Mouse (Mus musculus): ENCODE data around the gene Themis2. TPM values are rescaled to one million over a fixed set of nuclear protein-coding genes. Genes with fewer than 3 reads are reported as not detected.

The Themis2 gene
- total and polyA plus RNA-seq, 3 experiments: 9.3 to 35.7 (median 14.2) TPM

DNA sequence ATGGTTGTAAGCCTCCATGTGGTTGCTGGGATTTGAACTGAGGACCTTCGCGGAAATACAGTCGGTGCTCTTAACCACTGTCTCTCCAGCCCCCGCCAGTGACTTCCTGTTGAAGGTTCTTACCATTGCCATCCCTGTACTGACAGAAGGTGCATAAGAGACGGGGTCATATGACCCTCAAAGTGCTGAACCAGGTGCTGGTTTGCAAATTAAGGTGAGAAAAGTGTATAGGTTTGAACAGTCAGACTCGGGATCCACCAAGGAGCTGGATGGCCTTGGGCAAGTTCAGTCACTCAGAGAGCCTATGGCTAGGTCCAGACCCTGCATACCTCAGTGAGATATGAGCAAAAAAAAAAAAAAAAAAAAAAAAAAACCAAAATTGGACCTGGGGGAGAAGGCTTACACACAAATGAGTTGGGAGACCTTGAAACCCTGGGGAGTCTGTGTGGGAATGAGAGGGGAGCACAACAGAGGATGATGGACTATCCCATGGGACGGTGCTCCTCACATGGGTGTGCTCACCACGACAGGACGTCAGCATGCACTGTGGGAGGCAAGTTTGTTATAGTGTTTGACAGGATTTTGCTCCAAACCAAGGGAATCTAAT, 49.2 kb downstream of the Themis2 start:
- peaks cover 2% of the 10 kb centered on the region in 2 experiments for H3K36me3 ChIP-seq (replicated peaks in 1 of 2; ENCODE audit: control insufficient read depth in 1 of 2, insufficient read depth in 1 of 2, low read length in 1 of 2)
- peak overlapping the region in 2 of 3 experiments; percentile 52 to 58 for H3K4me3 ChIP-seq (replicated peaks in 1 of 3; ENCODE audit: low read depth in 2 of 3, low read length in 2 of 3, poor library complexity in 1 of 3)
- H3K4me1 ChIP-seq (ENCODE audit: control insufficient read depth in 1 of 2, insufficient read depth in 2 of 2): peaks cover 0 to 31% of the 10 kb centered on the region in 2 experiments; a peak in 3 of 4 replicates
- H3K9ac ChIP-seq (ENCODE audit: insufficient read depth, low read depth): peak overlapping the region; percentile 76; the same call in 1 of the 2 replicates
- no peaks in the 10 kb centered on the region for H3K9me3 ChIP-seq (replicated peaks; ENCODE audit: low read length)
- H3K4me2 ChIP-seq (ENCODE audit: insufficient read depth, low read depth, poor library complexity, severe bottlenecking): peak overlapping the region; percentile 87; the same call in 1 of the 2 replicates
- peak; percentile 41 for DNase-seq (ENCODE audit: extremely low read depth)
- TF ChIP-seq ZKSCAN1 (IDR thresholded peaks at IDR 0.05; ENCODE audit: borderline replicate concordance, low read depth, low read length) (no peak), E2F4 (IDR thresholded peaks at IDR 0.05; ENCODE audit: insufficient replicate concordance, low read depth, low read length) (no peak), JUND (conservative IDR thresholded peaks at IDR 0.05; ENCODE audit: low read depth, low read length) (no peak), UBTF (IDR thresholded peaks at IDR 0.05; ENCODE audit: low read depth, low read length) (no peak), NRF1 (IDR thresholded peaks at IDR 0.05; ENCODE audit: low read depth, low read length) (no peak), MEF2A (IDR thresholded peaks at IDR 0.05; ENCODE audit: borderline replicate concordance, low read depth, low read length) (no peak), ETS1 (conservative IDR thresholded peaks at IDR 0.05; ENCODE audit: low read depth, low read length) (no peak), CHD2 (IDR thresholded peaks at IDR 0.05; ENCODE audit: low read length) (no peak), CTCF (conservative IDR thresholded peaks at IDR 0.05 in 1 of 2, IDR thresholded peaks at IDR 0.05 in 1 of 2; ENCODE audit: low read depth in 2 of 2, low read length in 2 of 2) (peak in 1 of 2 experiments; percentile 23; a peak in 2 of 4 replicates), IRF4 (IDR thresholded peaks at IDR 0.05; ENCODE audit: low read depth, low read length) (no peak), ZNF384 (IDR thresholded peaks at IDR 0.05; ENCODE audit: low read depth, low read length) (peak; percentile 75), MYC (IDR thresholded peaks at IDR 0.05; ENCODE audit: low read depth, low read length) (no peak)
- in situ Hi-C loops (cut with MboI; ENCODE audit: low pct_ligation_motif_present, low pct_unique_long_range_greater_than_20kb, low sequenced_read_pairs): no loop called here
- peak overlapping the region; percentile 99 for H3K27ac ChIP-seq (ENCODE audit: insufficient read depth, low read depth)
- dilution Hi-C loops (cut with MboI; ENCODE audit: extremely low pct_ligation_motif_present, extremely low pct_unique_long_range_greater_than_20kb, low sequenced_read_pairs): no loop called here
- no peaks in the 10 kb centered on the region for H3K27me3 ChIP-seq (replicated peaks)
- H3K79me2 ChIP-seq (replicated peaks; ENCODE audit: control insufficient read depth, extremely low read depth, insufficient read depth, poor library complexity, severe bottlenecking): no peaks in the 10 kb centered on the region

DNA sequence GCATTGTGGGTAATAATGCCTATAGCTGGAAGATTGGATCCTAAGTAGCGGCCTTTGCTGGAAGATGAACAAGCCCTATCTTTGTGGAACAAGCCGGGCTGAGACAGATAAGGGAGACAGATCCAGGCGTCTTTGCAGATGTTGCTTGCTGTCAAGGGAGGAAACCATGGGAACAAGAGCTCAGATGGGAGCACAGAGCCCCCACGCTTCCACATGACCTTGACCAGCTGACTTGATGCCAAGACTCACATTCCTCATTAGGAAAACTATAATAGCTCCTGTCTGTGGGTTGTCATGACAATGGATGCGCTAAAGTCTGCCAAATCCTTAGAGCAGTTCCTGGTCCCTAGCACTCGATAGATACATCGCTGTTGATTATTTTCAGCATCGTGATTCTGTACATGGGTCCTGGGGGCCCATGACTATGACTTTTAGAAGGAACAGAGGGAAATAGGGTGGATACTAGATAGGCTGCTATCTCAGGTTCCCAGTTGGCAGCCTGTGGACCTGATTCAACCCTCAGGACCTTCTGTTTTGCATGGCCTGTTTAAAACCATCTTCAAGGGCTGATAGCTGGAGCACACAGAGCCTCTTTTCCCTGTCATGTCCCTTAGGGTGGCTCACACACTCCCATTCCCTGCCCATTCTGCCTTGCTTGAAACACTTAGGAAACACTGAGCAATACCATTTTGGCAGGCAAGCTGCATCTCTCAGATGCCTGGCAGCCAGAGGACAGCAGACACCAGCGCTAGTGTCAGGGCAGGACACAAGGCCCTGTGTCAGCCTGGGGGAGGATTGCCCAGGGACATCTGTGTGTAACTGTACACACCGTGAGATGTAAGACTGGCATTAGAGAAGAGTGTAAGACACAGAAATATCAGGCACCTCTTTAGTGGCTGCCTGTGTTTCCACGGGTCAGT, 51.9 kb downstream of the Themis2 start:
- Histone ChIP-seq H3K79me2 (replicated peaks; ENCODE audit: control insufficient read depth, extremely low read depth, insufficient read depth, poor library complexity, severe bottlenecking) (no peaks in the 10 kb centered on the region), H3K4me1 (ENCODE audit: control insufficient read depth in 1 of 2, insufficient read depth in 2 of 2) (peaks cover 0 to 23% of the 10 kb centered on the region in 2 experiments; a peak in 3 of 4 replicates), H3K9me3 (replicated peaks; ENCODE audit: low read length) (no peaks in the 10 kb centered on the region), H3K4me2 (ENCODE audit: insufficient read depth, low read depth, poor library complexity, severe bottlenecking) (no peak overlapping the region), H3K4me3 (replicated peaks in 1 of 3; ENCODE audit: low read depth in 2 of 3, low read length in 2 of 3, poor library complexity in 1 of 3) (no peak overlapping the region), H3K27ac (ENCODE audit: insufficient read depth, low read depth) (no peak overlapping the region), H3K27me3 (replicated peaks) (no peaks in the 10 kb centered on the region), H3K9ac (ENCODE audit: insufficient read depth, low read depth) (no peak overlapping the region), H3K36me3 (replicated peaks in 1 of 2; ENCODE audit: control insufficient read depth in 1 of 2, insufficient read depth in 1 of 2, low read length in 1 of 2) (peaks cover 4 to 6% of the 10 kb centered on the region in 2 experiments)
- in situ Hi-C loops (cut with MboI; ENCODE audit: low pct_ligation_motif_present, low pct_unique_long_range_greater_than_20kb, low sequenced_read_pairs) (no loop called here), dilution Hi-C loops (cut with MboI; ENCODE audit: extremely low pct_ligation_motif_present, extremely low pct_unique_long_range_greater_than_20kb, low sequenced_read_pairs) (no loop called here)
- DNase-seq (ENCODE audit: extremely low read depth): no peak
- TF ChIP-seq UBTF (IDR thresholded peaks at IDR 0.05; ENCODE audit: low read depth, low read length): no peak
- TF ChIP-seq HCFC1 (IDR thresholded peaks at IDR 0.05; ENCODE audit: low read depth, low read length): no peak
- no peak for TF ChIP-seq MAFK (IDR thresholded peaks at IDR 0.05; ENCODE audit: insufficient replicate concordance, low read length)
- TF ChIP-seq ZC3H11A (IDR thresholded peaks at IDR 0.05; ENCODE audit: low read depth, low read length): no peak
- no peak for TF ChIP-seq ELF1 (IDR thresholded peaks at IDR 0.05; ENCODE audit: low read depth, low read length)
- TF ChIP-seq CTCF (conservative IDR thresholded peaks at IDR 0.05 in 1 of 2, IDR thresholded peaks at IDR 0.05 in 1 of 2; ENCODE audit: low read depth in 2 of 2, low read length in 2 of 2): no peak
- no peak for TF ChIP-seq ZMIZ1 (IDR thresholded peaks at IDR 0.05; ENCODE audit: low read depth, low read length)

Data from CH12.LX (cell line).